Mouse (Mus musculus) granulocyte monocyte progenitor cell, adult 5-6 weeks (primary cell): ENCODE data around the gene Spint1. TPM values are rescaled to one million over a fixed set of nuclear protein-coding genes. Genes with fewer than 3 reads are reported as not detected.
A peak's percentile ranks its signal among the peaks of the same experiment; 100 is the strongest.

Experiments used
- ATAC-seq: replicated peaks from 2 replicates; pipeline ENCODE4 v1.8.0; 2016; ENCODE audit warnings: mild to moderate bottlenecking, moderate TSS enrichment, inconsistent platforms; ENCODE audit not compliant: poor library complexity, severe bottlenecking
- total RNA-seq, 2 experiments: library from RNA; stranded (forward) in 1 of 2; stranded (reverse) in 1 of 2; fragments of 200-712, 200-1000 nt in 1 of 2; fragments of >200 nt in 1 of 2; fragmentation: Nextera tagmentation in 1 of 2; gene quantifications; 2 replicates each; pipeline ENCODE4 v1.2.3; 2014 to 2017

Spint1 gene
- total RNA-seq, 2 experiments from 2014 or later, result 0.15 TPM; not detected in 1

DNA sequence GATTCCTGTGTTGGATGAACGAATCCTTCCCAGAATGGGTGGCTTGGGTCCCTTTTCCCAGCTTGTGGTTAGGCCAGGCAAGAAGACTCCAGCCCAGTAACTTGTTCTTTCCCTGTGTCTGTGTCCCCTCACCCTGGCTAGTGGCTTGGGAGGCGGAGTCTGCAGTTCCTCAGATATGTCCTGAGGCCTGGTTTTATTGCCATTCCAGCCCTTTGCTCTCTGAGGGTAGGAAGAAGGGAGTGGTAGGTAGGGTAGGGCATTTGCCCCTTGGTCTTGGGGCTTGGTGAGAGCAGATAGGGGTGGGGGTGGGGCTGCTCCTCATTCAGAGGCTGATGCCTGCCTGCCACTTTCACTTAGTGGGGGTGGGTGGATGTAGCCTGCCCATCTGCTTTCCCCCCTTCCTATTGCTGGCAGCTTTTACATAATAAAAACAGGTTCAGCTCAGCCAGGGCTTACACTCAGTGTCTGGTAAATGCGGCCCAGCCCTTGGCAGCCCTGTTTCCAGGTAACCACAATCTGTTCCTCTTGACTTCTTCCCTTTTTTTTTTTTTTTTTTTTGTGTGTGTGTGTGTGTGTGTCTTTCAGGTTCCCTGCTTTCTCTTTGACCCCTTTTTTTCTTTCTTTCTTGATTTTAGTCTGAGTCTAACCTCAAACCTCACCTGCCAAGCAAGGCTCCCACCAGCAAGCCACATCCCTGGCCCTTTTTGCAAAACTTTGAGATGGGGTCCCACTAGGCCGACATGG, 3.1 kb downstream of the Spint1 start:
- ATAC-seq, result no peak

- ATAC-seq, result no peak
Measured at GRCm38 (mm10) chr2:119240819-119241186, 3.6 kb downstream of the Spint1 start.

DNA sequence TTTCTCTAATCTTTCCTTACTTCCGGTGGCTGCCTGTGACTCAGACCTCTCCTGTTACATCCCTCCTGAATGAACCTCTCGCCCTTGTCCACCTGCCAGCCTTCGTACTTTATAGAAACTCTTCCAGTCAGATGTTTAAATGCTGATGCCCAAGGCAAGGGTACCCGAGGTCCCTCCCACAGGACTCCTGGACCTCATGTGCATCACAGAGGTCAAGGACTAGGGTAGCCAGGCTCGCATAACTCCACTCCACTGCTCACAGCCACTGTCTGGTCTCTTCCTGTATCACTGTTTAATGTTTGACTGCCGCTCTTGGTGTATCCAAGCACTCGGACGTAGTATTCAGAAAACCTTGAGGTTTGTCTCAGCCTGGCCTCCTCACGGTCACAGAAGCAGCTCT, 5.4 kb downstream of the Spint1 start:
- no peak for ATAC-seq

GRCm38 (mm10) chr2:119245246-119245645, 8.1 kb downstream of the Spint1 start:
- ATAC-seq, result no peak

GRCm38 (mm10) chr2:119247904-119248303, 10.7 kb downstream of the Spint1 start:
- ATAC-seq, result no peak

DNA sequence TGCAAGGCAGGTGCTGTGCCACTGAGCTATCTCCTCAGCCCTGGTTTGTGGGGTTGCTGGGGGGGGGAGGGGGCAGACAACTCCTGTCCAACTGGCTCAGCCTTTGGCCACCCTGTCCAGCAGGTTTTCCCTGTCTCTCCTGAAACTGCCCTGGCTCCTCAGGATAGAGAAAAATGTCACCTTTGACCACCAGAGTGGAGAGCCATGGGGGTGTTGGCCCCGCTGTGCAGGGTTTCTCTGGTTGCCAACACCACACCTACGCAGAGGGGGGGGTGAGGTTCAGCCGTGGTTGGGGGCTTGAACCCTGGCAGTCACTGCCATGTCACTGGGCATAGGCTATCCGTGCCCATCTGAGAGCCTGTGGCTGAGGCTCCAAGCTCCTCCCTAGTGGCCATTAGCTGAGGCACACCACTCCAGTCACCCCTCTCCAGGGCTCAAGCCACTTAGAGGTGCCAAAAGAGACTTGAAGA, 12.5 kb downstream of the Spint1 start:
- peak; percentile 30; the same call in 1 of the 2 replicates for ATAC-seq

- no peak for ATAC-seq
Measured at GRCm38 (mm10) chr2:119250377-119250776, 13.2 kb downstream of the Spint1 start.

DNA sequence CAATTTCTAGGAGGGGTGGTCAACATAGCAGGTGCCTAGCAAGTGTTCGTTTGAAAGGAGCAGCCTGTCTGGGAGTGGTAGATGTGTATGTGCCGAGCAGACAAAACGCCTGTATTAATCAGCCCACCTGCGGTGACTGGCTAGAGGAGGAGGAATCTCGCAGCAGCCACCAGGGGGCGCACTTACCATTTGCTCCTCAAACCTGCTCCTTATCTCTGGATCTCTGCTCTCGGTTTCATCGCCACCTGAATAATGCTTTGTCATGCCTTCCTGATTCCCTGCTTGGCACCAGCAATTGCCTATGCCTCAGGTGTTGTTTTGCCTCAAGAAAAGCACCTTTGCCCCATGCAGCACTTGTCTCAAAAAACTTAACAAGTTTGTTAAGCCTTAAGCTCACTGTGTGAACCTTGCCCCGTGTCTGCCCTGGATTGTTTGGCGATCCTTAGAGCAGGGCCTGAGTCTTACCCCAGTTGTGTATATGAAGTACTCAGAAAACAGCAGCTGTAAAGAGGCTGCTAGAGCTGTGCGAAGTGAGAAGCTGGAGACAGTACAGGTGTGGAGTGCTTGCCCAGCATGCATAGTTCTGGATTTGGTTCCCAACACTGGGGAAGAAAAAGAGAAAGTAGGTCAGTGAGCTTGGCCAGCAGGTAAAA, 13.8 kb downstream of the Spint1 start:
- ATAC-seq, result peak; percentile 89

DNA sequence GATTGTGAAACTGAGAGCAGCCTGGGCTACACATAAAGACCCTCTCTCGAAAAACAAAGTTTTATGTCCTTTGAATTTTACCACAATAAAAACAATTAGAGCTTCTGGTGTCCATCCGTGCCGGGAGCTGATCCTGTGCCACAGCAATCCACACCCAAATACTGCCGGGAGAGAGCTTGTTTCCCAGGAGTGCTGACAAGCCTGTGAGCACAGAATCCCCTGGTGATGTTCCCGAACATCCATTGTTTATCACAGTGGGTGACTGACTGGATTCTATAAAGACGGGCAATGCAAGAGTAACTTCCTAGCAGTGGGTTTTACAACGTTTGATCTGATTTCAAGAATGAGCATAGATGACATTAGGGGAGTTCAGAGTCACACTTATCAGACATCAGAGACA, 17.8 kb downstream of the Spint1 start:
- ATAC-seq, result no peak

- ATAC-seq, result no peak
Measured at GRCm38 (mm10) chr2:119260518-119260917, 23.4 kb downstream of the Spint1 start.

- no peak for ATAC-seq
Measured at GRCm38 (mm10) chr2:119261326-119261725, 24.2 kb downstream of the Spint1 start.

DNA sequence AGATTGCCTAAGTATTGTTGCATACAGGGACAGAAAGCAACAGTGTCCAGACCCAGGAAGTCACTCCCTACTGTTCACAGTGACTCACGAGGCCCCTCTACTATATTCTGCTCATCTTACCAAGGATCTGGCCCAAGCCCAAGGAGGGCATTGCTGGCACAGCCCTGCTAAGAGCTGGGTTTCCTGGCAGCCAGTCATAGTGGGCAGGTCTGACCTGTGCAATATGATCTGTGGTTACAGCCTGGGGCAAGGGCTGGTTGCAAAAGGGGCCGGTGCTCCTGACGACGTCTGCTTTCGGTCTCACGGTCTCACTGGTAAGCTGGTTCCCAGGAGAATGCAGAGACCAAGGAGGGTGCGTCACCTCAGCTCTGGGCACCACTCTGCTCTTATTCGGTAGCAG, 25.8 kb downstream of the Spint1 start:
- ATAC-seq, result peak; percentile 96

- ATAC-seq, result no peak
Measured at GRCm38 (mm10) chr2:119263813-119264212, 26.7 kb downstream of the Spint1 start.

- ATAC-seq, result no peak
Measured at GRCm38 (mm10) chr2:119270286-119270642, 33.1 kb downstream of the Spint1 start.

DNA sequence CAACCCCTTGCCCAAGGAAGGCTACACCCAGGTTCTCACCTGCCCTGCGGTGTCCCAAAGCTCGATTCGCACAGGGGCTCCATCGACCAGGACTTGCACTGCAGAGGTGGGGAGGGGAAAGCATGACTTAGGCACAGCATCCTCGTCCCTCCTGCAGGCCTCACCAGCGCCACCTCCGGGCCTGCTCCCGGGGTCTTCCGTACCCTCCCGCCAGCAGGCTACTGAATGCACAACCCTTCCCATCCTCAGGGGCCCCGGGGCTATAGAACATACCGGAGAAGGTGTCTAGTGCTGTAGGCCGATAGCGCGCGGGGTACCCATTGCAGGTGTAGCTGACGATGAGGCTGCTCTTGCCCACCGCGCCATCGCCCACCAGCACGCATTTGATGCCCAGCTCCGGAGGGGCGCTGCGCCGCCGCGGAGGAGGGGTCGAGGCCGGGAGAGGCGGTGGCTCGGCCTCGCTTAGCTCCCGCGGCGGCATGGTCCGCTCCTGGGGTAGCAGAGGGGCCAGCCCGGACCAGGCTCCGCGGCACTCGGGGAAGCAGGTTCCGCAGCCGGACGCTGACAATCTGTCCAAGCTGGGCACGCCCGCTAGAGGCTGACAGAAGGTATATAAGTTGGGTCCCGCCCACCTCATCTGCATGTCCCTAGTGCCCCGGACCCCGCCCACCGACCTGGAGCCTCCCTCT, 33.6 kb downstream of the Spint1 start, which contains the start of gene Rhov:
Rhov (minus strand) TSS at position 630 of the 689 bp plus-strand sequence.
- peak; percentile 99 for ATAC-seq

GRCm38 (mm10) chr2:119274126-119274525, 37.0 kb downstream of the Spint1 start:
- no peak for ATAC-seq

- no peak for ATAC-seq
Measured at GRCm38 (mm10) chr2:119276926-119277325, 39.8 kb downstream of the Spint1 start.

GRCm38 (mm10) chr2:119277810-119278209, 40.6 kb downstream of the Spint1 start:
- ATAC-seq, result no peak

GRCm38 (mm10) chr2:119281899-119282565, 44.9 kb downstream of the Spint1 start:
- ATAC-seq, result no peak

GRCm38 (mm10) chr2:119287372-119287771, 50.2 kb downstream of the Spint1 start:
- ATAC-seq, result no peak
